Mouse (Mus musculus) frontal cortex, postnatal 36 days (tissue): ENCODE measurements around the gene Pomt2.
"Not testable (repeated sequence)": the region's sequence is repeated elsewhere in the genome, so short reads cannot be mapped to it uniquely, and the experiment has no call there.

Experiments used
- DNase-seq, 2 experiments: peaks; one replicate each; pipeline ENCODE4 v3.0.0; 2022; ENCODE audit warnings: low spot score in 2 of 2

Gene Pomt2

DNA sequence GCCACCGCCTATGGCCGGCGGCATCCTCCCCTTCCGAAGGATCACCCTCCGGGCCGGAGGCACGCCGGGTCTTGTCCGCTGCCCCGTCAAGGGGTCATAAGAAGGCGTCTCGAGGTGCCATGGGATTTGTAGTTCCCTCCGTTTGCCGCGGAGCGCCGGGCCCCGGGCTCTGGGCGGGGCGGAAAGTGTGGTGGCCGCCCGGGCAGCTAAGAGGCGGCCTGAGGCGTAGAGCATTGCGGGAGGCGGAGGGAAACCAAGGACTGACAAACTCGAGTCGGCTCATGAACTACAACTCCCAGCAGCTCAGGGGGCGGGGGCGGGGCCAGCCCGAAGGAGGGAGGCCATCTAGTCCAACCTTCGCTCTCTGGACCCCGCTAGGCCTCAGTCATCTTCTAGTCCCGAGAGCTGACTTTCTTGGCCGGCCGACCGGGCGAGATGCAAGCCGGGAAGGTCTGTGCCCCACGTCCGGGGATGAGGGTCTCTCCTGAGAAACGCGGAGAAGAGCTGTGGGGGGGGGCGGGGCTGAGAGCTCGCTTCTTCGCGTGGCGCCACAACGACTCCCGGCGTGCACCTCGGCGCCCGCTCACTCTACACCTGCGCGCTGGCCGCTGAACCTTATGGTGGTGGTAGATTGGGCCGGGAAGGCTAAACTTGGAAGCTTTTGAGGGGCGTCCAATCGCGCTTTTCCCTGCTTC lies at the start of gene Pomt2:
Gene Pomt2, minus strand, starts transcription at position 574 of the 695 bp plus-strand sequence.
- peak; percentile 92 to 95 for DNase-seq

DNA sequence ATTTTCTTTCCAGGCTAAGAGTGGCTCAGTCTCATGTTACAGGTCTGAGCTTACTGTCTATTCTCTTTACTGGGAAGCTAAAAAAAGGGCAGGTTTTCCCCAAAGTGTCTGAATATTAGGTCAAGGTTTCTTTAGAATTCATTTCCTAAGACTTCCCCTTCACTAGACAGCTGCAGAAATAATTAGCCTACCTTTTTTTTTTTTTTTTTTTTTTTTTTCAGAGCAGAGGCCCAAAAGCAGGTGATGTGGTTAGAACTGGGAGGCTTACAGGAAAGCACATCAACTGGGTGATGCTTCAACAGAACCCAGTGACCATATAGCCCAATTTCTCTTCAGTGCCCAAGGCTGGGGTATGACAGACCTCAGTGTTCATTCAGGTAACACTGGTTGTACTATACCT lies 48.5 kb upstream of the Pomt2 start:
- no peak for DNase-seq

DNA sequence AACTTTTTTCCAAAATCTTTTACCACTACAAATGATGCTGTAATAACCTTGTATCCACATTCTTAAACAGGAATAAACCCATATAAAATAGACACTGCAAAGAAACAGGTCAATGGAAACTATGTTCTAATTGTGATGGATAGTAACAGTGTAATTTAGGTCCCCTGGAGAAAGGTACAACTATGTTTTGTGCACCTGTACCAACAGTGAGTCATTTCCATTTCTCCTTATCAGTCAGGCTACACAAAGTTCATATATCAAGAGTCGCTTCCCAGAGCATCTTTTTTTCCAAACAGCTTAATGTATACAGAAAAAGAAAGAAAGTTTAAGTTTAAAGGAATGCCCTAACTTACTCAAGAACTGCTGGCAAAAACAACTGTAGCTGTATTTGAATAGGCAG lies 47.3 kb upstream of the Pomt2 start:
- no peak for DNase-seq

DNA sequence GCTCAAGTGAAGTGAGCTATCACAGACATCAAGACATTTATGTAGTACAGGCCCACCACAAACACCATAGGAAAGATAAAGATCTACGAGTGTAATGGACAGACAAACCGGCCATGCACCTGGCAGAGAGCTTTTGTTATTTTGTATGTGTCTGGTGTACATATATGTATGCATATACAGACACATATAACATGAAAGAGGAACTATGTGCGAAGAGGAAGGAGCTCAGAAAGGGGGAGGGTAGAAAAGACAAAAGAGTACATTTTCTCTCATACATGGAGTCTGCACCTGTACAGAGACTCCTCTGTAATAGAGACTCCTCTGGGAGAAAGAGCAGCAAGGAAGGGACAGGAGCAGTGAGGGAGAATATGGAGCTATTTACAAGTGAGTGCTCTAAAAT lies 45.2 kb upstream of the Pomt2 start:
- DNase-seq: no peak

DNA sequence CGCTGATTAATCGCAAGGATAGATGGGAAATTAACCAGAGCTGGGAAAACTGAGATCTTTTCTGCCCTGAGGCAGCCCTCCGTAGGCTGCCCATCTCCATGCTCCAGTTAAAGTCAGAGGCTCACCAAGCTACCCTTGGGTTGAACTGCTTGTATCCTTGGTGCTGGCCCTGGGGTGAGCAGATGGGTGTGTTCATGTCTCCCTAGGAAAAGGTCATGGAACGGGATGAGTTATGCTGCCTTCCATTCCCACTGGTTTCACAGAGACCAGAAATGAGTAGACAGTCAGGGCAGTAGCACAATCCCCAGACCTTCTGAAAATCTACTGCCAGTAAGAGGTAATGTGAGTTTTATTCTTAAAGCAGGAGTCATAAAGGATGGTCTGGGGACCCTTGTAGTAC lies 29.9 kb upstream of the Pomt2 start:
- no peak for DNase-seq

DNA sequence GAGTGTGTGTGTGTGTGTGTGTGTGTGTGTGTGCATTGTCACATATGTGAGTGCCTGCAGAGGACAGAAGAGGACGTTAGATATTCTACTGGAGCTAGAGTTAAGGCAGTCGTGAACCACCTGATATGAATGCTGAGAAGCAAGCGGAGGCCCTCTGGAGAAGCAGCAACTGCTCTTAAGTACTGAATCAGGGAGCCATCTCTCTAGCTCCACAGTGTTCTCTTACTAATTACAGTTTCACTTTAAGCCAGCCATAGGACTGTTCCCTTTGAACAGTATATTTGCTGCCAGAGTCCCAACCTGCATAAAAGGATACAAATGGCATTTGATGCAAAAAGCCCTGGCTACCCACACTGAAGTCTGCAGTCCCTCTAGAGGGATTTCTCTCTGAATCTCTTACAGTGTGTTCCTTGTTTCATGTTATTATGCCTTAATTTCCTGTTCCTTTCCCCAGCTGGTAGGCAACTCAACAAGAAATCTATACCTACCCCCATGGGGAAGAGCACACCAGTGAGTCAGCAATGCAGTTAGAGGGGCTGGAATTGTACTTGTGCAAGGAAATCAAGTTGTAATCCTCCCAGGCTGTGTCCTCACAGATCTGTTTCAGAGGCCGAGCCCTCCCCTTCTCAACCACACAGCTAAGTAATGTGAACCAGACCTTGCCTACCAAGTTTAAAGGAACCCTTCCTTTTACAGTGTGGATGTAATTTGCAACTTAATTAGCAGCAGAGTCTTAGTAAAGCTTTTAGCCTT lies 27.6 kb upstream of the Pomt2 start:
- DNase-seq: no peak

DNA sequence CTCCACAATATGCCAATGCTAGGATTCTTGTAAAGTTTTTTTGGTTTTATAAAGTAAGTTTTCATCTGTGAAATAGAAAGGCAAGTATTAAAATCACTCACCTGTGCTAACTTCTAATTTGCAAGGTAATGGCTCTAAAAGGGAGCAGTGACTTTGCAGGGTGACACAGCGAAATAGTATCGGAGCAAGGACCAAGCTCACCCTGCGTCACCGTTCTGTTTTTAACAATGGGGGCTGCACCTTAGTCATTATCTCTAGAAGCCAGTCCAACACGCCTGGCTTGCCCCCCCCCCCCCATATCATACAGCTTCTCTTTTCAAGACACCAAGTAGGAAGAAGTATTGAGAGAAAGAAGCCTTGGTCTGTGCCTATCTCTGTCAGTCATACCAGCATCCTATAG lies 13.0 kb upstream of the Pomt2 start:
- DNase-seq: no peak

DNA sequence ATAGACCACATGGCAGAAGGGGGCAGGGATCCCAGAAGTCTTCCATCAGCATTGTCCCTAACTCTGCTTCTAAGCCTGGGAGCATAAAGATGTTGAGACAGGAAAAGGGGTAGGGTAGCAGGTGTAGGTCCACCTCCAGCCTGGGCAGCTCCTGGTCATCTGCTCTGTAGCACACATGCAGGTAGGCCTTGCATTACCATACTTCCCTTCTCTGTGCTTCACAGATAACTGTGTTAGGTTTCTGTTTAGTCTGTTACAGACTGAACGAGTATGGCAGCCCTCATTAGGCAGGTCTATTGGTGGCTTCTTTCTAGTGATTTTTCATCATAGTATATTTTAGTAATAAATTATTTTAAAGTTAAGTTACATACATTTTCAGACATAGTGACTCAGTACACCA lies 12.5 kb upstream of the Pomt2 start:
- no peak for DNase-seq

DNA sequence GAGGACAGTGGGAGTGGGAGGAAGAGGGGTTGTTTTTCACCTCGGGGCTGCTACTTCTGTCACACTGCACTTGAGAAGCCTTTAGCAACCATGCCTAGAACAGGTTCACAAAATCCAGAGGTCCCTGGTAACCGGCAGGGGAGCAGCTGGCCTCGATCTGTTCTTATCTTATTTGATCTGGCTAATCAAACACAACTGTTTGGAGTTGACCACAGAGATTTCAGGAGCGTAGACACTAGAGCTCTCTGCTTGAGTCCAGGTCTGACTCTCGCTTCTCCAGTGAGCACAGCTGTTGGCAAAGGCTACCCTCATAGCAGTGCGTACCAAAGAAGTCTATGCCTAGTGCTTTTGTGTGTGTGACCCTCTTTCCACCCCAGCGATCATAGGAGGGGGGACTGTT lies 10.3 kb upstream of the Pomt2 start:
- DNase-seq: no peak

DNA sequence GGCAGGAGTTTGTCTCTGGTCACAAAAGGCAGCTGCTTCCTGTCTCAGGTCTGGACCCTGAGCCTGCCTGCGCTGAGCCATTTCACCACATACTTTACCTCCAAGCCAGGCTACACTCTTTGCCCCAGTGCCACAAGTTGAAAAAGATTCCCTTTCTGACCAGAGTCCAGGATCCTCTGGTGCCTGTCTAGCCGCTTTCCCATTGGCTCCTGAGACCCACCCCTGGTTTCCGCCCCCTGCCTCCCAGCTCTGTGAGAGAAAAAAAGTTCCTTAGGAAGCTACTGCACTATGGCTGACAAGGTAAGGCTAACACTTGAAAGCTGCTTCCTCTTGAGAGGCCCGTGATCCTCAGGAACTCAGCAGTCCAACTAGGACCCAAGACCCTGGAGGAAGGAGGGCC lies 9.6 kb upstream of the Pomt2 start:
- DNase-seq: no peak

DNA sequence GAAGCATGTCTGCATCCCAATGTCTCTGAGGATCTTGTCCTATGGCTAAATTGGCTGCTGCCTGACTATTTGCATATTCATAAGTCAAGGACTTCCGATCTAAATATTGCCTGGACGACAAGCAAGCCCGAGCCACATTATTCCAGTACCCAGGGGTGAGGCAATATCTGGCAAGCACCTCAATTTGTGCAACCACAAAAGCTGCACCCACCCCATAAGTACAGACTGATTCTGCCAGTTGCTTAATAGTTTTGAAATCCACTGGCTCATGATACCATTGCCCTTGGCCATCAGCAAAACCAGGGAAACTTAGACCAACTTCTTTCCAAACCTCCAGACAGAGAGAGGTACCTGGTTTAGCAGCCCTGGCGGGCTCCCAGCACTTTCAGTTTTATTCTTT lies 6.7 kb upstream of the Pomt2 start:
- not testable (repeated sequence) for DNase-seq

DNA sequence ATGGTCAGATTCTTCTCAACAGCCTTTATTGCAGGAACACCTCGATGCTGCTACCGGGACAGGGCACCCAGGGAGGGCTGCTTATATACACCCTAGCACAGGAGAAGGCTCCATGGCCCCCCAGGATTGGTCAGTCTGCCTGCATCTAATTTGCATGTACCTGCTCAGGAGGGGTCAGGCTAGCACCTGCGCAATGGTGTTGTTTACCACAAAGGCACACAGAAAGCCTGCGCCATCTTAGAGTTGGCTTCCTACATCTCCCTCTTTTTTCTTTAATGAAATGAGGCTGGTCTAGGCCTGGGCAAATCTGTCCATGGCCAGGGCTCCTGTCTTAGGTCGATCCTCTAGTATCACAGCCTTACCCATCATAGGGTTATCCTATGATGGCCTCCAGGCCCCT lies 1.7 kb upstream of the Pomt2 start:
- DNase-seq: no peak

DNA sequence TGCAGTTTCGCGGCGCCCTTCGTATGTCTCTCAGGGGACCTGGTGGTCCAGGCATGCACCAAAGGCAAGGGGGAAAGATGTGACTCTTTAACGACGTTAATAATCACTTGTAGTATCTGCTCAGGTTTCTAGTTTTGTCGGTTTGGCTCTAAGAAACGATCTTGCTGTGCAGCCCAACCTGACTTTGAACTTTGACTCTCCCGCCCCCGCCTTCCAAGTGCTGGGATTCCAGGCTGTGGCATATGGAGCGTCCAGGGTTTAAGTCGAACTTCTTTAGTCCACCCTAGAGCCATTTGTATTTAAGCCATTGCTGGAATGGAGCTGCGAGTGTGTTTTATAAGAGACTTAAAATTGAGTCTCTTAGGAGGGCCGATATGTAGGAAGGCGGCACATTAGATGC lies 368 bp upstream of the Pomt2 start:
- no peak for DNase-seq

DNA sequence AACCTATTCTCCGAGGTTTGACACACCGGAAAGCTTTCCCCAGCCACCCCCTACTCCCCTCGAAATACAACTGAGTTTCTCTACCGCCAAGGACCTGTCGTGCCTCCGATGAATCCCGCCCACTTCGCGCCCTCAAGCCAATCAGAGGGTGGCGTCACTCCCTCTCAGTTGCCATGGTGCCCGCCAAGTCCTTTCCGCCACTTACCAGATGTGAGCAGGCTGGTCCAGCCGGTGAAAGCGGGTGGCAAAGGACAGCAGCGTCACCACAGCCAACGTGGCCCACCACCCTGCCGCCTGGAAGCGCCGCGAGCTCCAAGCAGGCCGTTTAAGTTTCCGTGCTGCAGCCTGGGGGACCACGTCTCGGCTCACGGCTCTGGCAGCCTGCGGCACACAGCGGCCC lies 802 bp downstream of the Pomt2 start, which contains the start of gene Gstz1:
Gene Gstz1, plus strand, starts transcription at position 200 of the 400 bp plus-strand sequence.
- peak; percentile 88 to 89 for DNase-seq

DNA sequence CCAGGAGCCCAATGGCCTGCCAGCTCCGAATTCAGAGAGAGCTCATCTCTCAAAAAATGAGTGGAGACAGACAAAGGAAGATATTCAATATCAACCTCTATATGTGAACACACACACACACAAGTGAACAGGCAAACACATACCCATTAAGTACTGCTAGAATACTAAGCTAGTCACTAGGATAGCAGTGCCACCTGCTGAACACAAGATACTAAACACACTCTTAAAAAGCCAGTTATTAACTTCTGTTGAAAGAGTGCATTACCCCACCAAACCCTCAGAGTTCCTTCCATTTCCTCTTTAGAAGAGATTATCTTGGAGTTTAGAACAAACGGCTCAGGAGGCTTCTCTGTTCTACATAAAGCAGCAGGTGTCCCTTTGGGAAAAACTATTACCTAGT lies 5.6 kb downstream of the Pomt2 start:
- no peak for DNase-seq

DNA sequence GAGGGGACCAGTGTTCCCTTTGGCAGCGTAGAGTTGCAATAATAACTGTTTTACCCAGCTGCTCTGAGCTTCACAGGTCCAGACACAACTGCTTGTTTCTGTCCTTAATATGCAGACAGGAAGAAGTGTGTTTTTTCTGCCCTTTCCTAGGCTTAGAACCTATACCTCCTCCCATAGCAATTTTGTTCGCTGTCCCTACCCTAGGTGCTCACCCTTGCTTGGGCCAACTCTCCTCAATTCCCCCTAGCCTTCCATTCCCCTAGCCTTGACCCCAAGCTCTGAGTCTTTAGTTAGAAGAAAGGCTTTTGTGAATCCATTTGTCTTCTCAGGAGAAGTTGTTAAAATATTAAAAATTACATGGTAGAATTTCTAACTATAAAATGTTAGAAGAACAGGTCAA lies 9.0 kb downstream of the Pomt2 start:
- DNase-seq: no peak

DNA sequence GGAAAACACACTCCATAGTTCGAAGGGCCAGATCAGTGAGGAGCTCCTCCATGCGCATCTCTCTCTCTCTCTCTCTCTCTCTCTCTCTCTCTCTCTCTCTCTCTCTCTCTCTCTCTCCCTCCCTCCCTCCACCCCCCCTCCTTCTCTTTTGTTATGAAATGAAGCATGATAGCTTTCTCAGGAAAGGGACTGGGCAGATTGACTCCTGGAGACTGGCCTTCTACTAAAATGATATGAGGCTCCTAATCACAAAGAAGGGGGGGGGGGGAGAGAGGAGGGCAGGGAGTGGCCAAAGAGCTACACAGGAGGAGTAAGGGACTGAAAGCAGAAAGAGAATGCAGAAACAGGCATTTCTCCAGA lies 9.4 kb downstream of the Pomt2 start:
- DNase-seq: no peak

DNA sequence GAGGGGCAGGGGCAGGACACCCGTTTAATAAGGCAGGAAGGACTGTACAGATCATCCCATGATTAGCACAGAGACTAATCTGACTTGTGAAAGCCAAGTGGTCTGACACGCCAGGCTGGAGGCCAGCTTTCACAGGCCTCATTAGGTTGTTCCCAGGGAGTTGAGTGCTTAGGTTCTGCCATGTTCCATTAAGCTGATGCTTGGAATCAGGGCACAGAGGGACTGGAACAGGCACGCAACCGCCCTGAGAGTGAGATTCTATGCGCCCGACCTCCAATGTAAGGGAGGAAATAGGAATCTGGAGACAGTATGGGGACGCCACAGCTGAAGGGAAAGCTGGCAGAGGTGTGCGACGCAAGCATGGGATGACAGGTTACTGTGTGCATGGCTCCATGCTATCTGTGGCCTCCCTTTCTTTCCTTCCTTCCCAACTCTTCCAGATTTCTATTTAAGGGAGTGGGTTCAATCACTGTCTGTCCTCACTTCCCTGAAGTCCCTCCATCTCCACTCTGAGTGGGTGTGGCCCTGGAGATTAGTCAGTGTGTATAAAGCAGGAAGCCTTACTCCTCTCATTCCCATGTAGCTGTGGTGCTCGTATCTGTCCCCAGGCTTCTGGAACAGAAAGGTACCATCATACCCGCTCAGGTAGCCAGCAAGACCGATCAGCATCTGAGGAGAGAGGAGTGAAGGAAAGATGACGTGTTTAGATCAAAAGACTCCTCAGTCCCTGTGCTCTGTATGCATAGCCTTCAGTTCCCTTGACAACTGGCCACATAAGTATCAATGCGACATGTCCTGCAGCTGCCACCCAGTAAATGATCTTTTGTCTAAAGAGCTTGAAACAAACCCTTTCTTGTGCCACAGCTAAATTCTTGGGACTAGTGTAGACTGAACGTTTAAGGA lies 10.1 kb downstream of the Pomt2 start:
- DNase-seq: no peak

DNA sequence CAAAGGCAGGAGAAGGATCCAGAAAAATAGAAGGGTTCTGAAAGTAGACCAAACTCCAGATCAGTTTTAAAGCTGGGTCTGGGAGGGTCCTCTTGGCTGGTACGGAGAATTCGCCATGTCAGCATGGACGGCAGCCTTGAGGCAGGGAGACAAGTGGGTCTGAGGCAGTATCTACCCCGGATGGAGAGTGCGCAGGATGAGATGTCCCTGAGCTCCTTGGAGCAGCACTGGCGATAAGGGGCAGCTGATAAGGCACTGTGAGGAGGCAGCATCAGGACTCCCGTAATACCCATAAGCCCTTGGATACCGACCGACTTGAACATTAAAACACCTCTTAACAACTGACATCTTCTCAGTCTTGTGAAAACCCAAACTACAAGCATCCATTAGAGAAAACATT lies 15.0 kb downstream of the Pomt2 start:
- no peak for DNase-seq

DNA sequence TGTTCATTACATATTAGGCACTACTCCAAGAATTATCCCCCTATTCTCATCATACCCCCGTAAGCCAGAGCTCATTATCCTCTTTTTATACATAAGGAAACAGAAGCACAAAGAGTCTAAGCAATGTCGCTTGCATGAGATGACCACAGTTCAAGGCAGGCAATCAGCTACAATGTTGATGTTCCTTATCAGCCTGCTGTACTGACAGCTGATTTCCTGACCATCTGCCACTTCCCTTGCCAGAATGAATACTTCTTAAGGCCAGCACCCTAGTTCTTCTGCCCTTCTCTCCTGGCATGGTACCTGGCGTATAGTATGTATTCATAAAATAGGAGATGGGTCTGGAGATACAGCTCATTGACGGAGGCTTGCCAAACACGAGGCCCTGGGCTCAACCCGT lies 15.6 kb downstream of the Pomt2 start:
- DNase-seq: no peak

DNA sequence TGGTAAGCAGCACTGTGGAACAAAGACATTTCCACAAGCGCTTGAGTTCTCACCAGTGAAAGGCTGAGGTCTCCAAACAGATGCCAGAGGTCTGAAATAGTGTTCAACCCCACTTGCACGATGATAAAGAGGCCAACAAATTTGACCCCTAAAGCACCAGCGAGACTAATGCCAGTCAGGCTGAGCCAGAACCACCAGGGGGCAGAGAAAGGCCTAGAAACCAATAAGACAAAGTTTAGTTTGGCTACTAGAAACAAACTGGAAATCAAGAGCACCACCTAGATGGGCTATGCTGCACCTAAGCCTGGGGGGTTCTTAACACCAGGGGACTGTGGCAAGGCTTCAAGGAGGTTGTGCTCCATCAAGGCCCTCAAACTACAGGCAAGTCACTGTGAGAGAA lies 16.1 kb downstream of the Pomt2 start:
- DNase-seq: no peak

DNA sequence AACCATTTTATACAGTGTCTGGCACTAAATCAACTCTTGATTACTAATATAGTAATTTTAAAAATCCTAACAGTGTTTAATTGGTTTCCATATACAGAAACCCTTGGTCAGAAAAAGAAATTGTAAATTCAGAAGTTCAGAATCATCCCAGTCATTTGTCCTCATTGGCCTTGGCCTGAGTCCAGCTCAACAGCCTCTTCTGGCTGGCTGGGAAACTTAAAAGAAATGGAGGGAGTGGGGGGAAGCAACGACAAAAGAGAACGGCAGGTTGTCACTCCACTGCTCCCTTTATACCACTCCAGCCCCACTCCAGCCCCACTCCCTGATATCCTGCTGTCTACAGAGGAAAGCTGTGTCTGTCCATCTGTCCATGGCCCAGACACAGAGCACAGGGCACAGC lies 16.6 kb downstream of the Pomt2 start:
- no peak for DNase-seq

DNA sequence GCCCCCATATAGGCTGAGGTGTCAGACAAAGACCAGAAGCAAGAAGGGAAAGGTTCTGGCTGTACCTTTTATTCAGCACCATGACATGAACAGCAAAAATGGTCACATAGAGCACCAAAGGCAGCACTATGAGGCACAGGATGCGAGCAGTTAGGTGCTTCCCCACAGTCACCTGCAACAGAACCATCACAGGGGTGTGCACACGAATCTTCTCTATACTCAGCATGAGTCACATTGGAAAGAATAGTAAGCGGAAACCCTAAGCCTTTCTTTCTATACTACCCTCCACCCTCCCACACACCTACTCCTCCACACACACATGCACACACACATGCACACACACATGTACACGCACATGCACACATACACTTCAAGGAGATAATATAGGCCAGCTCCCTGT lies 17.5 kb downstream of the Pomt2 start:
- no peak for DNase-seq
